Comparison of ENCODE assay signal across 14 mouse cellular contexts in genomic region chr4:88950181-88951033, GRCm38 (mm10).
DNase-seq lines count a peak whose midpoint lies in the region; ATAC-seq and TF ChIP-seq lines count a peak whose summit lies in the region.
"Had no signal": no experiment of that assay in that cellular context is flagged by ENCODE, and none has a peak within 500 bp of the region (broad histone marks: within the 10 kb centered on the region; RNA-seq: fewer than 3 reads in every experiment).

No protein-coding gene starts in this region.

- WGBS in intestine, embryonic 16.5 days: 47% methylated on average over 12 of the region's 12 CpGs
- 52% methylated on average over 12 of the region's 12 CpGs for WGBS in intestine, embryonic 15.5 days
- WGBS in kidney, embryonic 14.5 days: 61% methylated on average over 12 of the region's 12 CpGs

- H3K27ac ChIP-seq in intestine, embryonic 16.5 days (ENCODE audit: low read length): no peak overlapping the region
- H3K27ac ChIP-seq in intestine, embryonic 15.5 days: no peak overlapping the region
- no peak overlapping the region for H3K27ac ChIP-seq in kidney, embryonic 14.5 days (ENCODE audit: low read depth, low read length)
- H3K27ac ChIP-seq: embryonic facial prominence, embryonic 13.5 days; hindbrain, embryonic 15.5 days; kidney, embryonic 15.5 days; midbrain, embryonic 10.5 days had no signal

- TF ChIP-seq CTCF in brain, embryonic 14.5 days (IDR thresholded peaks at IDR 0.05; ENCODE audit: borderline replicate concordance, extremely low read depth, insufficient read depth, insufficient read length): no peak

- ATAC-seq in intestine, embryonic 16.5 days: 0 out of 2 replicates have a peak, but pooled peaks have one; percentile 9
- no peak for ATAC-seq in intestine, embryonic 15.5 days
- no peak for ATAC-seq in kidney, embryonic 14.5 days (ENCODE audit: low FRiP score, low TSS enrichment)

- H3K4me2 ChIP-seq in intestine, embryonic 16.5 days (ENCODE audit: low read depth, low read length): no peak overlapping the region
- no peak overlapping the region for H3K4me2 ChIP-seq in intestine, embryonic 15.5 days (replicated peaks)
- H3K4me2 ChIP-seq in kidney, embryonic 14.5 days (replicated peaks; ENCODE audit: low read depth, low read length): no peak overlapping the region
- H3K4me2 ChIP-seq: embryonic facial prominence, embryonic 13.5 days; hindbrain, embryonic 15.5 days; kidney, embryonic 15.5 days had no signal

- no peak overlapping the region for H3K4me3 ChIP-seq in intestine, embryonic 16.5 days (ENCODE audit: low read length)
- H3K4me3 ChIP-seq in intestine, embryonic 15.5 days (replicated peaks): no peak overlapping the region
- H3K4me3 ChIP-seq in kidney, embryonic 14.5 days (ENCODE audit: low read length): no peak overlapping the region
- H3K4me3 ChIP-seq: embryonic facial prominence, embryonic 13.5 days; hindbrain, embryonic 15.5 days; kidney, embryonic 15.5 days; midbrain, embryonic 10.5 days had no signal

- DNase-seq in brain, embryonic 14.5 days (ENCODE audit: low read depth): peak; percentile 33
- DNase-seq in heart, adult 9 months (ENCODE audit: low spot score in 2 of 2): peak; percentile 13 to 40
- peak; percentile 32 for DNase-seq in heart, postnatal 4 days
- no peak for DNase-seq in testis, postnatal 10 days (ENCODE audit: low spot score)
- DNase-seq in cerebellum, adult 11-12 months: no peak
- DNase-seq: cerebellum, adult 8-10 months; thymus, adult 2 months had no signal

- TF ChIP-seq POLR2A in brain, embryonic 14.5 days (IDR thresholded peaks at IDR 0.05; ENCODE audit: borderline replicate concordance, extremely low read depth, insufficient read depth, insufficient read length, poor library complexity, severe bottlenecking): no peak

- H3K9ac ChIP-seq in intestine, embryonic 16.5 days (ENCODE audit: low read depth, low read length): no peak overlapping the region
- no peak overlapping the region for H3K9ac ChIP-seq in intestine, embryonic 15.5 days
- no peak overlapping the region for H3K9ac ChIP-seq in kidney, embryonic 14.5 days (ENCODE audit: low read depth, low read length)
- H3K9ac ChIP-seq: embryonic facial prominence, embryonic 13.5 days; hindbrain, embryonic 15.5 days; kidney, embryonic 15.5 days had no signal

- H3K9me3 ChIP-seq in intestine, embryonic 16.5 days (ENCODE audit: control insufficient read depth, low read length): no peaks in the 10 kb centered on the region
- H3K9me3 ChIP-seq in intestine, embryonic 15.5 days: no peaks in the 10 kb centered on the region
- no peaks in the 10 kb centered on the region for H3K9me3 ChIP-seq in kidney, embryonic 14.5 days (ENCODE audit: control insufficient read depth, low read length)
- H3K9me3 ChIP-seq: embryonic facial prominence, embryonic 13.5 days; hindbrain, embryonic 15.5 days; kidney, embryonic 15.5 days; midbrain, embryonic 10.5 days had no signal

- no peaks in the 10 kb centered on the region for H3K36me3 ChIP-seq in intestine, embryonic 16.5 days (ENCODE audit: control insufficient read depth, insufficient read depth, low read length)
- H3K36me3 ChIP-seq in intestine, embryonic 15.5 days: no peaks in the 10 kb centered on the region
- H3K36me3 ChIP-seq in kidney, embryonic 14.5 days (ENCODE audit: control insufficient read depth, insufficient read depth, low read length): no peaks in the 10 kb centered on the region
- H3K36me3 ChIP-seq: embryonic facial prominence, embryonic 13.5 days; hindbrain, embryonic 15.5 days; kidney, embryonic 15.5 days; midbrain, embryonic 10.5 days had no signal

- H3K27me3 ChIP-seq in intestine, embryonic 16.5 days (replicated peaks; ENCODE audit: control insufficient read depth, insufficient read depth, low read length): no peaks in the 10 kb centered on the region
- no peaks in the 10 kb centered on the region for H3K27me3 ChIP-seq in intestine, embryonic 15.5 days (replicated peaks)
- 0 out of 2 replicates have a peak, but pooled peaks cover 4% of the 10 kb centered on the region for H3K27me3 ChIP-seq in kidney, embryonic 14.5 days (ENCODE audit: control insufficient read depth, insufficient read depth, low read length)
- H3K27me3 ChIP-seq: embryonic facial prominence, embryonic 13.5 days; hindbrain, embryonic 15.5 days had no signal

- no peaks in the 10 kb centered on the region for H3K4me1 ChIP-seq in intestine, embryonic 16.5 days (ENCODE audit: control insufficient read depth, insufficient read depth, low read length)
- H3K4me1 ChIP-seq in intestine, embryonic 15.5 days (replicated peaks): no peaks in the 10 kb centered on the region
- H3K4me1 ChIP-seq in kidney, embryonic 14.5 days (ENCODE audit: control insufficient read depth, insufficient read depth, low read length): no peaks in the 10 kb centered on the region
- H3K4me1 ChIP-seq: embryonic facial prominence, embryonic 13.5 days; hindbrain, embryonic 15.5 days; kidney, embryonic 15.5 days; midbrain, embryonic 10.5 days had no signal

Comparison
In these comparisons a context has a peak if more than half of its experiments do, and no peak if none do; other contexts are left out.
1. DNase-seq: peak in brain, embryonic 14.5 days (single experiment), heart, adult 9 months (2 of 2) and heart, postnatal 4 days (single experiment); none in testis, postnatal 10 days (single experiment) and cerebellum, adult 11-12 months (single experiment).